Mouse (Mus musculus): Measurements from ENCODE around the gene Pus7l.
"Not testable (repeated sequence)": the region's sequence is repeated elsewhere in the genome, so short reads cannot be mapped to it uniquely, and the experiment has no call there.

Gene Pus7l

DNA sequence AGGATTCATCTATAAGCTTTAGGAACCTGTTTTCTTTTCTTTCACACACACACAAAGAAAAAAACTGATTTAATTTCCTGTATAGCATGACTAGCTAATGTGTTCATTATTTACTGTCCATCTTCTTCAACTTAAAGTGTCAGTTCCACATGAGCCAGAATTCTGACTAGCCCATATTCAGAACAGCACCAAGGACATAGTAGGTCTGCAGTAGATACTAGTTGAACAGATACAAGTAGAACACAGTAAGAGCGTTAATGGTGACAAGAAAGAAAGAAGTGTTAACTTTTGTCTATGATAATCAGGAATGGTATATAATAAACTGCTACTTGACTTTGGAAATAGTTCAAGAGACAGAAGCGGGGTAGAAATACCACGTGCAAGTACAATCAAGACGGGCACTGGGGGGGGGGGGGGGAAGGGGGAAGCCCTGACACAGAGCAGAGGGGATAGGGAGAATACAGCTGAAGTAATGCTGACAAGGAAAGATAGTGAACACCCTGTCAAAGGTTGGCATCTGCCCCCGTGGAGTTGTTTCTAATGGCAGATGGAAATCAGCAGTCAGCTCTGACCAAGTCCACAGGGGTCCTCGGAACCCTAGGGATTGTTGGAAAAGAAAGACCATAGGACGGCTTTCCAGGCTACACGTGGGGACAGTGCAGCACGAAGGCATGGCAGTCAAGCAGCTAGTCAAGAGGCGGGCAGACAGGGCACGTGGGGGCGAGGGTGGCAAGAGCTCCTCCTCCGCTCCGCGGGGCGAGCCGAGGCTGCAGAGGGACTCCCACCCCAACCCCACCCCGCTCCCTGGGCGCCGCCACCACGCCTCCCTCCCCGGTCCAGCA lies 559 bp downstream of the Pus7l start:
- in situ Hi-C loops (cut with MboI, MseI), result no loop called here

DNA sequence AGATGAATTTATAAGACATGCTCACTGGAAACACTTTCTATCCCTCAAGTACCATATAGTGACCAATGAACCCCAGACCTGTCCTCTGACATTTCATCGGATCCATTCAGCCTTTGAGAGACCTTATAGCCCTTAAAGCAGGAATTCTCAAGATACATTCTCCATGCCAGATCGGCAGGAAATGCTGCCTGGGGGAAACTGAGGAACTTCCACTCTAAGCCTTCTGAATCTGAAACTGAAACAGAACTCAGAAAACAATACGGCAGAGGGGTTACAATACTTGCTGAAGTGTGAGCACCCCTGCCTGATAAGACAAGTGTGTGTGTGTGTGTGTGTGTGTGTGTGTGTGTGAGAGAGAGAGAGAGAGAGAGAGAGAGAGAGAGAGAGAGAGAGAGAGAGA lies 4.1 kb downstream of the Pus7l start:
- in situ Hi-C loops (cut with MboI, MseI), result no loop called here

DNA sequence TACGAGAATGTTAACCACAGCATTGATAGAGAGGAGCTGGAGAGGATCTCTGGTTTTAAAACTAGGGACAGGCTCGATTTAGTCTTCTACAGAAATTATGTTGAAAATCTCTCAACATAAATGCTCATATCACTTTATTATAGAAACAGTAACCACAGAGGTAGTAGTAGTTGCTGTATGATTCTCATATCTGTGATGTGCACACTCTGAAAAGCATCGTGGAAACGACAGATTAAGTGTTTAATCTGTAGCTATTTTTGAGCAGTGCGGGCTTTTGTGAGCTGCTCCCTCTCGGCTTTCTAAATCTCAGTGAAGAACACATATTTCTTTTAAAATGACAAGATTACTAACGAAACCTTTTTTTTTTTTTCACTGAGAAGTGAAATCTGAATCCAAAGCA lies 7.8 kb downstream of the Pus7l start:
- in situ Hi-C loops (cut with MboI, MseI), result no loop called here

DNA sequence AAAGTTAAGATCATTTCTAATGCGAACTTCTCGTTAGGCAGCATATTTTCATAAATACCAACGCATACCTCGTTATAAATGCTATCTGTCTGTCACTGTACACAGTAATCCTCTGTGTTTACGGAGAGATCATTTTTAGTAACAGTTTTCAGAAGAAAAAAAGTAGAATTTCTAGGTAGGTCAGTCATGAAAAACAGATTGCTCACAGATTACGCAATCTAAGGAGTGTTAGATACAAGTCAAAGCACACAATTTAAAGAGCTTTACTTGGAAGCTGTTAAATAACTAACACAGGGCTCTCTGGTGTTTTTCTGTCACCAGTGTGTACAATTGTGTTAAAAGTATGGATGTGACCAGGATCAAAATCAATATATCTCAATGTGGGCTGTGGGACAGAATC lies 10.4 kb downstream of the Pus7l start:
- in situ Hi-C loops (cut with MboI, MseI), result no loop called here

DNA sequence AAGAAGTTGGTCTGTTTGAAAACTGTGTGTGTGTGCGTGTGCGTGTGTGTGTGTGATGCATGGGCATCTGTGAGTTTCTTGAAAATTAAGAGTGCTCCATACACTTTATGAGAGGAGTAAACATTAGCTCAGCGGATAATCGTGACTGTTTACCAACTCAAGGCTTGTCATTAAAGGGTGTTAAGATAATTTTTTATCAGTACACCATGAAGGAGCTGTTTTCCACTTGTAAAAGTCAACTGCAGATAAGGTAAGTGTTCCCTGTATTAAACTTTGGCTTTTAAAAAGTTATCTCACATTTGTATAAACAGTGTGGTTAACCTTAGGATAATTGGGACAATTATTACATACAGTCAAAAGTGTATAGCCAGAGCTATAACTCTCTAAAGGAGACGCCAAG lies 11.0 kb downstream of the Pus7l start:
- in situ Hi-C loops (cut with MboI, MseI), result no loop called here

DNA sequence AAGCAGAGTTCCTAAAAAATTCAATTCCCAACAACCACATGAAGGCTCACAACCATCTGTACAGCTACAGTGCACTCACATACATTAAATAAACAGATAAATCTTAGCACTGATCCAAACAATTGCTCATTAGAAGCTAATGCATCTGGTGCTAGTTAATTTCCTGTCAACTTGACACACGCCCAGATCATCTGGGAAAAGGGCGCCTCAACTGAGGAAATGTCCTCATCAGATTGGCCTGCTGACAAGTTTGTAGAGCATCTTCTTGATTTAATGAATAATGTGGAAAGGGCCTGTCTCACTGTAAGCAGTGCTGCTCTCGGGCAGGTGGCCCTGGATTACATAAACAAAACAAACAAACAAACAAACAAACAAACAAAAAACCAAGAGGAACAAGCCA lies 12.8 kb downstream of the Pus7l start:
- in situ Hi-C loops (cut with MboI, MseI), result no loop called here

DNA sequence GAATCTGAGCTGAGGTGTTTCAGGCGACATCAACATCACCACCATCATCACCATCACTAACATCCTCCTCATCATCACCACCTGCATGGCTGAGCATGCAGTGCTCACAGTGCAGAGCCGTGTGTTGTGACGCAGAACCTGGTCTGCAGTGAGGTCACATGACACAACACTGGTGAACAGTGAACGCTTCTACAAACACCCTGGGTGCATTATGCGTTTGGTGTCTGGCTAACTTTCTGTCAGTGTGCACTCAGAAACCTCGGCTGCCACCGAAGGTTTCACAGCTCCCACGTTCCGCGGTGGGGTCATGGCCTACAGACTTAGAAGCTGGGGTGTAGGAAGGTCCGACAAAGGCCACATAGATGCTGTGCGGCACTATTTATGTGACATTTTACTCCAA lies 18.4 kb downstream of the Pus7l start:
- in situ Hi-C loops (cut with MboI, MseI), result loop anchor here (25.0 kb wide), 1 partner anchor 1063 kb away; no protein-coding TSS in a partner anchor

DNA sequence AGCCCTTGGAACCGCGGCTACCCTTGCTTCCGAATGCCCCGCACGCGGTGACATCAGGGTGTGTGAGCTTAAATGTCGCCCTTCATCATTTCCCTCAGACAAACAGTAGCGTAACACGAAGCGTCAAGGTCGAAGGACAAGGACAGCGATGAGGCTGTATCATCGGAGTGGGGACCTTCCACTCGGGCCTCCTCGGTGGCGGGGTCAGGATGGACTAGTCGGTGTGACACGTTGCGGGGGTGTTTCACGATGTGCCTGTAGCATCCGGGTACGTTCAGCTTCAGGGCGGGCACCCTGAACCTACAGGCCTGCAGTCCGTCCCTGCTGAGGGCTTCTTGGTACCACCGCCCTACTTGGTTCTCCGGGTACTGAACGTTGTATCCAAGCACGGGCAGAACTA lies 20.1 kb downstream of the Pus7l start:
- in situ Hi-C loops (cut with MboI, MseI), result loop anchor here (25.0 kb wide), 1 partner anchor 1061 kb away; no protein-coding TSS in a partner anchor

DNA sequence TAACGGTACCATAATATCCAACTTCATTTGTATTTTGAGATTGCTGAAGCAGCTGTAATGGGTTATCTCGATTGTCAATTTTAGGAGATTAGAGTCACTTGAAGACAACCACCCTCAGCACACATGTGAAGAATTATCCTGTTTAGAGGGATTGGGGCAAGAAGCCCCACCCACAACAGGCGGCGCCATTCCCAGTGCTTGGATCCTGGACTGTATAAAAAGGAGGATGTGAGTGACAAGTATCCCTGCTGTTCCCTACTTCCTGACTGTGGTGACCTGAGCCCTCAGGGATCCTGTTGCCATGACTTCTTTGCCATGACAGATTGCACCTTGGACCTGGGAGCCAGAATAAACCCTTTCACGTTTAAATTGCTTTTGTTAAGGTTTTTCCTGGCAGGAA lies 22.4 kb downstream of the Pus7l start:
- in situ Hi-C loops (cut with MboI, MseI), result loop anchor here (25.0 kb wide), 1 partner anchor 1059 kb away; no protein-coding TSS in a partner anchor

DNA sequence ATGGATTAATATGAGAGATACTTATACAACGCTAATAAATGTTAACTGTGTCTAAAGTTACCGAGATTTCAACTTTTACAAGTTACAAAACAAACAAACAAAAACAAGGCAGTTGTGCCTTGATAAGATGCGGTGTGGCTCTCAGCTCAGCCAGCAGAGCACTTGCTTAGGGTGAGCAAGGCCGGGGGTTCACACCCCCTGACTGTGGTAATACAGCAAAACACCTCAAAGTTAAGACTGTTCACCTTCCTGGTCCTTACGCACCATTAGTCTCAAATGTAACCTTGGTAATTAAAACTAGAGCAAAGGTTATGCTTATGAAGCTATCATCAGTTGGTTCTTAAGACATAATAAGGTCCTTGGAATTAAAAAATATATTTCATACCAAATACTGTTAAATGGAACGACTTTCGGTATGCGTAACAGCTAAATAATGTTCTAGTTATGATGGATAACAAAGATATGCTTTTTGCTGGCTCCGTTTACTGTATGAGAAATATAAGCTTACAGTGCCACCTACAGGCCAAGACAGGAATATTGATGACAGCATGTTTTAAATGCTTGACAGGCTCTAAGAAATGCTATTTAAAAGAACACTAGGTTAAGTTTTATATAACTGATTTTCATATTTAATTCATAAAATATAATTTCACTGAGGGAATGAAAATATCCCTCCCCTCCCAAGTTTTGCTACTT lies 23.0 kb downstream of the Pus7l start:
- in situ Hi-C loops (cut with MboI, MseI), result loop anchor here (25.0 kb wide), 1 partner anchor 1058 kb away; no protein-coding TSS in a partner anchor

DNA sequence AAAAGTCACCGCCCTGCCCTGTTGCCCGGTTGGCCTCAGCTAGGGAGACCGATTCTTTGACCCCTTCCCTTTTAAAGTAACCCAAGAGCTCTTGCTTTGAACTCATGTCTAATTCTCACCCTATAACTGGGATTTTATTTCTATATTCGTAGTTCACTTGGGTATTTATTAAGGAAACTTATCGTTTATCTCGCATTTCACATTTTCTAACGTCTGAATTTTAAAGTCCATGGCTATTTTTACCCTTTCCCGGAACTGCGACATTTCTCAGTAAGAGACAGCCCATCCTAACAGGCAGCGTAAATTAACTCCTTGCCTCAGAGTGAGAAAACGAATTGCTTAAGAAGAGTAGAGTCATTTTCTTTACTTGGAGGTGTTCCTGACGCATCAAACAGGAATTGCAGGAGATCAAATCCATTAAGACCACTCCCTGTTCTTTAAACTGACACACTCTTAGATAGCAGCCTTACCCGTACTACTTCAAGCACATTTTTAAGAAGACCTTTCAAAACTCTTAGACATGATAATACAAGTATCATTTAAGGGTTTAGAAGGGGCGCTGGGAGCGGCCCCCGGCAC lies 25.3 kb downstream of the Pus7l start:
- in situ Hi-C loops (cut with MboI, MseI), result loop anchor here (25.0 kb wide), 1 partner anchor 1056 kb away; no protein-coding TSS in a partner anchor

DNA sequence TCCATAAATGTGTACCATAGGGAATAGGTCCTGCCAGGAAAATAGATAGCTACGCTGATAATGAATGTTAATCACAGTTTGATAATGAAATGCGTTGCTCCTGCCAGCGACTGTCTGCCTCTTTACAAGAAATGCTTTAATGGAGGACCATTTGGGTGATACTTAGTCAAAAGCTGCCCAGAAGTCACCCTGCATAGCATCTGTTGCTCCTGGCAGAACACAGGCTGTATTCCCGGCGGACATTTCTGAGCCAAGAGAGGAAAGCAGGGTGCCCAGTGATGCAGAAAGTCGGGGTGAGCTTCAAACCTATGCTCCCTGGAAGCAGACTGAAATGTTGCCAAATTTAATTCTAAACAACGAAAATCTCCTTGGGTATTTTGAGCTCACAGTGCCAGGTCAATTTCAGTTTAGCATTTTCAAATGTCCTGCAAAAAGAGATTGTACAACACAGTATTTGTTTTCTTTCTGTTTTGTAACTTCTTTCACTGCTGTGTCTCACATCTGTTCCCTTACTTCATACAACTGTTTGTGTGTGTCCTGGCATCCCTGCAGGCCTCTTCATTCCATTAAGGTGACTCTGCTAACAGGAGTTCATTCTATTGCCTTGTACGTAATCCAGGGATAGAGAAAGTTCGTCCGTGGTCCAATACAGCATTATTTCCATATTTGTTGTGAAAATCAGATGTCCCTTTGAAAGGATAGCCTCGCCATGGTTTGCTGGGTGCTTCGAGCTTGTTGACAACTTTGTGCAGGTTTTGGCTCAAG lies 39.7 kb downstream of the Pus7l start:
- in situ Hi-C loops (cut with MboI, MseI), result loop anchor here (25.0 kb wide), 1 partner anchor 1041 kb away; no protein-coding TSS in a partner anchor

DNA sequence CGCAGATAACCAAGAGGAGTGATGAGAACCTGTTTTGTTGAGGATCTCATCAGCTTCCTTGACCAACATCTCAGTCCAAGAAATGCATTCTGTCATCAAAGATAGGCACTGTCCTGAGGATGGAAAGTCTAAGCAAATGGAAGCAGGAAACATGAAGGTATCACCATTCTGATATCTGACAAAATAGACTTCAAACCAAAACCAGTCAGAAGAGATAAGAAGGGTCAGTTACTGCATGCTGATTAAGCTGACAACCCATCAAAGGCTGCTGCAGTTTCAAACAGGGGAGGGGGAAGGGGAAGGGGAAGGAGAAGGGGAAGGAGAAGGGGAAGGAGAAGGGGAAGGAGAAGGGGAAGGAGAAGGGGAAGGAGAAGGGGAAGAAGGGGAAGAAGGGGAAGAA lies 44.1 kb downstream of the Pus7l start:
- in situ Hi-C loops (cut with MboI, MseI), result no loop called here

DNA sequence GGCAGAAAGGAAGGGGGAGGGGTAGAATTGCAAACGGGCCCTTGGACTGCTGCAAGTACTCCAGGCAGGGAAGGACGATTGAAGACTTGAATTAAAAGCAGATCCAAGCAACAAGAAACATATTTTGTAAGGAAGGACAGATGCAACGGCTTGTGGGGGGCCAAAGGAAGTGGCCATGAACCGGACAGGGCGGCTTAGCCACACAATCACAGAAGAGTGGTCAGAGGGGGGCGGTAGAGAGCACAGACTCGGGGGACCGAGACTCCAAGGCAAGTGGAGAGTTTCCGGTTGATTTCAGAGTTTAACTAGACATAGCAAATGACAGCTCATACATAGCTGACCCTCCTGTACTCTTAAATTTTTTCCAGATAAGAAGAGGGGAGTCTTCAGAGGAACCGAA lies 47.4 kb downstream of the Pus7l start:
- in situ Hi-C loops (cut with MboI, MseI), result no loop called here

DNA sequence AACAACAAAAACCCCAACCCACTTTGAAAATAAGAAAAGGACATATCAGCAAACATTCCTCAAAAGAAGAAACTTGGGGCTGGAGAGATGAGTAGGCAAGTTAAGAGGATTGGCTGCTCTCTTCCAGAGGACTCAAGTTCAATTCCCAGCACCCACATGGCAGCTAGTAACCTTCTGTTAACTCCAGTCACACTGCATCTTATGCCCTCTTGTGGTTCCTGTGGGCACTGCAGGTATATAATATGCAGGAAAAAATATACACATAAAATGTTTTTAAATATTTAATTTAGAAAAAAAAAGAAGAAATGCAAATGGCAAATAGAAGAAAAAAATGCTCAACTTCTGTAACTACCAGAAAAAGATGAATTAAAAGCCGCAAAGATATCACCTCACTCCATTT lies 48.9 kb downstream of the Pus7l start:
- in situ Hi-C loops (cut with MboI, MseI), result no loop called here

DNA sequence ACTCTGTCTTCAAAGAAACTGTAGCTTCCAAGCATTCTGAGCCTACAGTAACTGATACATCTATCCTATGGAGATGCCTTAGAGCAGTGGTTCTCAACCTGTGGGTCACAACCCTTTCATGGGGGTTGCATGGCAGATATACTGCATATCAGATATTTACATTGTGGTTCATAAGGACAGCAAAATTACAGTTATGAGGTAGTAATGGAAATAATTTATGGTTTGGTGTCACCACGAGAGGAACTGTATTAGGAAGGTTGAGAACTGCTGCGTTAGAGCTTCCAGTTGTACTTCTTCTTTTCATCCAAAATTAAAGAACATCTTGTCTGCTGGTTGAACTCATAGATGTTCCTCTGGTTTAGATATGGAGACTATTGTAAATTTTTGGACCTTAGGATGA lies 53.9 kb downstream of the Pus7l start:
- in situ Hi-C loops (cut with MboI, MseI), result no loop called here

DNA sequence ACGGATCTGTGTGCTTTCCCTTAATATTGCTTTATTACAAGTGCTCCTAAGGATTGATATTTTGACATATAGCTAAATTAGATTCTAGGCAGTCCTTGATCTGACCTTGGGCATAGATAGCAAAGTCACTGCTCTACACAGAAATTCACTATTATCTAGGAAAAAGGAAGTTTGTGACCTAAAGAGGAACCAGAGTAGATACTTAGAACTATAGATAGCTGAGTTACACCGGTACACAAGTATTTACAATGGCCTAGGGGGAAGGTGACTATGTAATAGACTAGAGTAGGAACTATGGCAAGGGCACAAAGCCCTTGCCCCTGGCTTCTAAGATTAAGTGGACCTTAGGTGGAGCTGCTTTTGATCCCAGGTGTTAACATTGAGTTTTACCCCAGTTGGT lies 55.3 kb downstream of the Pus7l start:
- in situ Hi-C loops (cut with MboI, MseI), result not testable (repeated sequence)

DNA sequence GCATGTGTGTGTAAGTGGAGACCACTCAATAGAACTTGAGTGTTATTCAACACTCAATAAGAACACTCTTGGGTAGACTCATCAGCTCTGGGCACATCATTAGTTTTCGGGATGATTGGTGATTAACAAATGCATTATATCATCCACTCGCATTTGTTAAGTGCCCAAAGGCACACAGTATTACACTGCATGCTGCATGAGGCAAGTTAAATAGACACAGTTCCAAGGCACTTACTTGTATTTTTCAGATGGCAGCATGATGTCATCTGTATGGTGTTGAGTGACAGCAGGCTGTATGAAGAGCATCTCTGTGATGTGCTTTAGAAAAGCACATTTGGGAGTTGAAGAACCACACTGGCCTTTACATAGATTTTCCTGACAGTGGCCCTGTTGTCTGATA lies 60.8 kb downstream of the Pus7l start:
- in situ Hi-C loops (cut with MboI, MseI), result no loop called here

DNA sequence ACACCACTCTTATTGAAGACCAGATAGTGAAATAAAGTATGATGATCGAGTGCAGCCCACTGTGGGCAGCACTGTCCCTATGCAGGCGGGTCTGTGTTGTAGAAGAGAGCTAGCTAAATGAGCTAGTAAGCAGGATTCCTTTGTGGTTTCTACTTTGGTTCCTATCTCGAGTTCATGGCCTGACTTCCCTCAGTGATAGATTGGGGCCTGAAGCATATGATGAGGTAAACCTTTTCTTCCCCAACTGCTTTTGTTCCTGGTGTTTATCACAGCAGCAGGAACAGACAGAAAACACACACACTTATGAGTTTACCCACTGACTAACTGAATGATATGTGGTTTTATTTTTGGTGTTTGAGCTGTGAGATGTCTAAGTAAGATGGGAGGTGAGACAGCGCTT lies 62.6 kb downstream of the Pus7l start:
- in situ Hi-C loops (cut with MboI, MseI), result no loop called here

DNA sequence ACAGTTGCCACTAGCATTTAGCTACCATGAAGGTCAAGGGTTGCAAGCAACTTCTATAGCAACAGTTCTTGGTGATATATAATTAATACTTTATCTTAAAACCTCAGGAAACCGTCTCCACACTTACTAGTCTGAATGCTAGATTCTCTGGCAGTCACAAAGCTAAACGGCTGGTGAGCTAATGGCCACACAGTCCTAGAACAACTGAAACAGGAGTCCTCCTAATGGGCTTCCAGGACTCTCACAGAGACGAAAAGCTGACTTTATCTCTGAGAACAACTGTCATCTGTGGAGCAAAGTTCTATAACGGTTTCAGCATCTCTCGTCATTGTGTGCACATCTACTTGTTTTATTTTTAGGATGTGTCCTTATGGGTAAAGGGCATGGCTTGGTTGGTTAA lies 63.1 kb downstream of the Pus7l start:
- in situ Hi-C loops (cut with MboI, MseI), result no loop called here

DNA sequence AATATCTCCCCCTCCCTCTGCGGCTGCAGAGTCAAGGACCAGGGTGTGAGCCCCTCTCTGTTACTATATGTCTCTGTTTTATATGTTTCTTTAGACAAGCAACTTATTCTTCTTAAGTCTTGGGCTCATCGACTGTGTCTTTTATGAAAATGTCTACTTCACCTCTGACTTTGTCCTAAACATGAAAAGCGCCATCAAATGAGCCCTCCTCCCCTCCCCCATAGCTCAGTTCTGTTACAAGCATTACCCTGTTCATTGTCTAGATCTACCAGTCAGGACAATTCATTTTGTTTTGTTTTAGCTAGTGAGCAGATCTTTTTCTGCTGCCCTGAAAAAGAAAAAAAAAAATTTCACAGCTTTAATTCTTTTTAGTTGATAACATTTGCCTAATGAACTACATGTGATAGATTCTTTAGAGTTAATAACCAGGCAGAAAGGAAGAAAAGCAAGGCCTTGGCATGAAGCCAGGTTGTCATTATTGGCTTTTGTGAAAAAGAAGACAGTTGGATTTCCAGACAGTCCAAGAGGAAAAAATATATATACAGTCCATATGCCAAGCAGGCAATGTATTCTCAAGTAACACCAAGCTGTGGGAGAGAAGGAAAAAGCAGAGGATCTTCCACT lies 63.7 kb downstream of the Pus7l start:
- in situ Hi-C loops (cut with MboI, MseI), result no loop called here

All from regulatory T cell (primary cell).